Mouse (Mus musculus) CH12.LX (cell line): Measurements from ENCODE around the gene Dido1.

Source experiments
- CTCF ChIP-seq, 2 experiments: IDR thresholded peaks in 1 of 2; conservative IDR thresholded peaks in 1 of 2; 2 replicates each; pipeline ENCODE4 v1.5.1; 2011 to 2012; ENCODE audit warnings: low read depth in 2 of 2, low read length in 2 of 2, improper control_type of control experiment in 1 of 2, inconsistent platforms in 1 of 2, mild to moderate bottlenecking in 1 of 2, moderate library complexity in 1 of 2
- E2F4 ChIP-seq: IDR thresholded peaks from 2 replicates; pipeline ENCODE4 v1.6.1; 2011; ENCODE audit warnings: low read depth, low read length, improper control_type of control experiment; ENCODE audit not compliant: insufficient replicate concordance
- ETS1 ChIP-seq: conservative IDR thresholded peaks from 2 replicates; pipeline ENCODE4 v1.6.1; 2012; ENCODE audit warnings: low read depth, mild to moderate bottlenecking, inconsistent platforms, low read length, improper control_type of control experiment, moderate library complexity
- IRF4 ChIP-seq: IDR thresholded peaks from 2 replicates; pipeline ENCODE4 v1.6.1; 2014; ENCODE audit warnings: low read depth, mild to moderate bottlenecking, inconsistent platforms, low read length, improper control_type of control experiment
- MAFK ChIP-seq: IDR thresholded peaks from 2 replicates; pipeline ENCODE4 v1.6.1; 2011; ENCODE audit warnings: low read length, improper control_type of control experiment; ENCODE audit not compliant: insufficient replicate concordance
- MAX ChIP-seq: IDR thresholded peaks from 2 replicates; pipeline ENCODE4 v1.6.1; 2011; ENCODE audit warnings: low read length, improper control_type of control experiment
- NELFE ChIP-seq: IDR thresholded peaks from 2 replicates; pipeline ENCODE4 v1.6.1; 2011; ENCODE audit warnings: low read depth, low read length, improper control_type of control experiment
- POLR2A ChIP-seq: IDR thresholded peaks from 2 replicates; pipeline ENCODE4 v1.6.1; 2011; ENCODE audit warnings: low read depth, mild to moderate bottlenecking, improper control_type of control experiment, low read length
- RAD21 ChIP-seq: IDR thresholded peaks from 2 replicates; pipeline ENCODE4 v1.6.1; 2011; ENCODE audit warnings: low read depth, mild to moderate bottlenecking, low read length, improper control_type of control experiment, moderate library complexity
- USF1 ChIP-seq: IDR thresholded peaks from 2 replicates; pipeline ENCODE4 v1.6.1; 2014; ENCODE audit warnings: low read depth, mild to moderate bottlenecking, inconsistent platforms, low read length, improper control_type of control experiment
- USF2 ChIP-seq: conservative IDR thresholded peaks from 2 replicates; pipeline ENCODE4 v1.6.1; 2011; ENCODE audit warnings: low read depth, low read length, improper control_type of control experiment
- ZC3H11A ChIP-seq: IDR thresholded peaks from 2 replicates; pipeline ENCODE4 v1.6.1; 2012; ENCODE audit warnings: low read depth, mild to moderate bottlenecking, inconsistent platforms, low read length, improper control_type of control experiment
- ZMIZ1 ChIP-seq: IDR thresholded peaks from 2 replicates; pipeline ENCODE4 v1.6.1; 2012; ENCODE audit warnings: low read depth, mild to moderate bottlenecking, inconsistent platforms, low read length, improper control_type of control experiment

DNA sequence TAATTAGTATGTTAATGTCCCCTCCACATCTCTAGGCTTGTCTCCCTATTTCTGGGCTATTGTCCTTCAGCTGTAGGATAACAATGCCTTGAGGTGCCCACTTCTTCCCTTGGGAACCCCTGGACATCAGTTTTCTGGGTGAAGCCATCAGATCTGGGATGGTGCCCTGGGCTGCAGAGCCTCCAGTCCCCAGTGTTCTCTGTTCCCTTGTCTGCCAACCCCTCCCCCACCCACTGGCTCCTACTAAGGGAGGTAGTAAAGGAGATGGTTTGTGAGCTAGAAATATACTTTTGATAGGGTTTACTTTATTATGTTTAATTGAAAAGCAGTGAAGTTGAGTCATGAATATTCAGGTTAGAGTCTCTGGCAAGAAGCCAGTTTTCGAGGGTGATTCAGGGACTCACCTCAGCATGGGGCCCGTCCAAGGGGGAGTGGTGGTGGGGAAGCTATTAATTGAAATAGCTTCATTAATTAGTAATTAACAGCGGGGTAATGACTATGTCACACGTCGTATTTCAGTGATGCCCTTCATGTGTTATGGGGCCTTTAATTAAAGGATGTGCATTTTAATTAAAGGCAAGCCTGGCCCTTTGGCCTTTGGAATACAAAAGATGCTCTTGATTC, 36.9 kb upstream of the Dido1 start:
- TF ChIP-seq USF2, result no peak
- no peak for TF ChIP-seq CTCF (conservative IDR thresholded peaks at IDR 0.05 in 1 of 2, IDR thresholded peaks at IDR 0.05 in 1 of 2; ENCODE audit: low read depth in 2 of 2, low read length in 2 of 2)
- TF ChIP-seq USF1, result no peak
- no peak for TF ChIP-seq POLR2A
- TF ChIP-seq ZMIZ1, result no peak
- TF ChIP-seq MAX, result no peak
- TF ChIP-seq IRF4, result no peak
- no peak for TF ChIP-seq MAFK
- TF ChIP-seq ETS1, result no peak
- no peak for TF ChIP-seq ZC3H11A
- TF ChIP-seq RAD21, result no peak
- no peak for TF ChIP-seq E2F4
- TF ChIP-seq NELFE, result no peak
